Mouse (Mus musculus) cerebellum, adult 2 months (tissue): ENCODE data around the gene Clk3. TPM values are rescaled to one million over a fixed set of nuclear protein-coding genes. Genes with fewer than 3 reads are reported as not detected.

Experiments used
- DNase-seq, 2 experiments: peaks; one replicate each; pipeline ENCODE4 v3.0.0; 2021
- H3K27ac ChIP-seq: fragments of 200-500 bp; 2 replicates; pipeline ENCODE4 v1.5.1; 2012; ENCODE audit warnings: low read length, control low read depth, inconsistent platforms; ENCODE audit not compliant: insufficient read depth
- H3K27me3 ChIP-seq: fragments of 200-500 bp; 2 replicates; pipeline ENCODE4 v1.6.1; 2012; ENCODE audit warnings: inconsistent platforms, mild to moderate bottlenecking, low read length, moderate library complexity; ENCODE audit not compliant: control insufficient read depth, insufficient read depth
- H3K4me1 ChIP-seq: fragments of 200-500 bp; 2 replicates; pipeline ENCODE4 v1.6.1; 2011; ENCODE audit warnings: low read length; ENCODE audit not compliant: control insufficient read depth, insufficient read depth
- H3K4me3 ChIP-seq: fragments of 200-500 bp; replicated peaks from 2 replicates; pipeline ENCODE3; 2011; ENCODE audit warnings: mild to moderate bottlenecking, low read depth, low read length, control low read depth; ENCODE audit not compliant: insufficient read depth
- CTCF ChIP-seq: fragments of 200-500 bp; IDR thresholded peaks from 2 replicates; pipeline ENCODE4 v1.5.1; 2011; ENCODE audit warnings: low read depth, mild to moderate bottlenecking, control low read depth, low read length, moderate library complexity, borderline replicate concordance; ENCODE audit not compliant: insufficient read depth
- POLR2A ChIP-seq: fragments of 200-500 bp; IDR thresholded peaks from 2 replicates; pipeline ENCODE4 v1.6.1; 2011; ENCODE audit warnings: low read length, control low read depth, borderline replicate concordance; ENCODE audit not compliant: insufficient read depth
- WGBS: fragments of 180-500 bp; shearing (Covaris S2); methylation state at CpG from one replicate; pipeline ENCODE4 v1.1.7; 2018; 5-methylcytosine and 5-hydroxymethylcytosine counted together
- polyA plus RNA-seq: library from polyadenylated mRNA; depleted of rRNA; stranded (reverse); fragments of >200 nt; gene quantifications from 2 replicates; pipeline ENCODE4 v1.2.3, GENCODE M21; 2012

Clk3 gene
- polyA plus RNA-seq, 1 experiment = 144 TPM

DNA sequence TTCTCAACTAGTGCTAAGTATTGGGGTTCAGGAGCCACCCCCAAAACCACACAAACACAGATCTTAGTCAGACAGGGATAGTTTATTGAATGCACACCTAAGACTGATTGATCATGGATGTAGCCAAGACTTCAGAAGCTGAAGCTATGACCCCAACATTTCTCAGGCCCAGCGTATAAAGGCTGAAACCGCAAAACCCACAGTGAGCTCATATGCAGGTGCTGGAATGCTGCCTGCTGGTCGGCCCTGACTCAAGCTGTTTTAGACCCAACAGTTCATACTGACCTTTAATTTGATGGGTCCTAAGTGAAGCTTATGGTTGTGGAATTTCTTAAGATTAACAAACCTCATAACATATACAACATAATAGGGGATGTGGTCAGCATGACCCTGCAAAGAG lies 17.0 kb upstream of the Clk3 start:
- 92% methylated on average over 3 of the region's 3 CpGs for WGBS
- Histone ChIP-seq H3K27ac (no peak overlapping the region), H3K4me3 (no peak overlapping the region), H3K4me1 (no peaks in the 10 kb centered on the region), H3K27me3 (no peaks in the 10 kb centered on the region)
- DNase-seq = no peak
- TF ChIP-seq POLR2A (no peak), CTCF (no peak)

DNA sequence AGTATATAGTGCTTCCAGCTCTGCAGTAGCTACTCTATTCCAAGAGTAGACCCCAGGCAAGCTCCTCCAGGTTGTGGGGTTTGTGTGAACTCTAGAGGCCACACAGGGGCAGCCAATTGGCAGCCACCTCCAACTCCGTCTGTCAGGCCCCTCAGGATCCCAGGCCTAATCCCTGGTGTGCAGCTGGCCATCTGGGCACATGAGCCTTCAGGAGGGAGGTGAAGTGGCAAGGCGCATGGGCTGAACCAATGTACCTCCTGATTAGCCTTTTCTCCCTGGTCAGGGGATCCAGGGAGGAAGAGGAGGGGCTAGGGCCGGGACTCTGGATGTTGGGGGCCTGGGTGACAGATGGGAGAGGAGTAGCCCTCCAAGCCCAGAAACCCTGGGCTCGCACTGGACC lies 10.1 kb upstream of the Clk3 start:
- WGBS = 22% methylated on average over 4 of the region's 4 CpGs
- no peak overlapping the region for H3K4me3 ChIP-seq
- TF ChIP-seq POLR2A = no peak
- TF ChIP-seq CTCF = no peak
- no peak for DNase-seq
- no peaks in the 10 kb centered on the region for H3K4me1 ChIP-seq
- H3K27ac ChIP-seq = no peak overlapping the region
- H3K27me3 ChIP-seq = no peaks in the 10 kb centered on the region

DNA sequence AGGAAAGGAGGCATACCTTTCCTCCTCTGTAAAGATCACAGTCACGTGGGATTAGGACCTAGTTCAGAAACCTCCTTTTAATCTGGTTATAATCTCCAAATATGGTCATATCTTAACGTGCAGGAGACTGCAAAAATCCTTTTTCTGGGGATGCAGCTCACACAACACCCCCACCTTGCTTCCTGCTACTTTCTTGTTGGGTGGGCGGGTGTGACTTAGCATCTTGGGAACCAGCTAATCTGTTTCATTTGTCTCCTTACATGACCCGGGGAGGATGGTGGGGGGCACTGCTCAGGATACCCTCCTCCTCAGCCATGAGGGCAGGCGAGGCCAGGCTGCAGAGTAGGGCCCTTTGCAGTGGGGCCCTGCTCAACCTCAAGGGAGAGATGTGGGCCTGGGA lies 9.4 kb upstream of the Clk3 start:
- WGBS = 72% methylated on average over 5 of the region's 5 CpGs

DNA sequence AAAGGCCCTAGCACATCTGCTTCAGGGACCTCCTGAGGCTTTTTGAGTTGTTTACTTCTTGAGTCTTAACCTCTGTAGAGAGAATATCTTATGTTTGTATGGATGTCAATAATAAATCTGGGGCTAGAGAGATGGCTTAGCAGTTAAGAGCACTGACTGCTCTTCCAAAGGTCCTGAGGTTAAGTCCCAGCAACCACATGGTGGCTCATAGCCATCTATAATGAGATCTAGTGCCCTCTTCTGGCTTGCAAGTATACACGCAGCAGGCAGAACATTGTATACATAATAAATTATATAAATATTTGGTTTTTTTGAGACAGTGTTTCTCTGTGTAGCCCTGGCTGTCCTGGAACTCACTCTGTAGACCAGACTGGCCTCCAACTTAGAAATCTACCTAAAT lies 8.5 kb upstream of the Clk3 start:
- no peak for DNase-seq
- Histone ChIP-seq H3K4me3 (no peak overlapping the region), H3K4me1 (no peaks in the 10 kb centered on the region), H3K27ac (no peak overlapping the region), H3K27me3 (no peaks in the 10 kb centered on the region)
- TF ChIP-seq CTCF (no peak), POLR2A (no peak)
- 18% methylated on average over 1 of the region's 1 CpGs for WGBS

More for the DNA sequence above, 9.4 kb upstream of the Clk3 start:
- H3K27ac ChIP-seq = no peak overlapping the region
- TF ChIP-seq POLR2A (no peak), CTCF (no peak)
- H3K27me3 ChIP-seq = no peaks in the 10 kb centered on the region
- no peak overlapping the region for H3K4me3 ChIP-seq
- no peaks in the 10 kb centered on the region for H3K4me1 ChIP-seq
- no peak for DNase-seq

DNA sequence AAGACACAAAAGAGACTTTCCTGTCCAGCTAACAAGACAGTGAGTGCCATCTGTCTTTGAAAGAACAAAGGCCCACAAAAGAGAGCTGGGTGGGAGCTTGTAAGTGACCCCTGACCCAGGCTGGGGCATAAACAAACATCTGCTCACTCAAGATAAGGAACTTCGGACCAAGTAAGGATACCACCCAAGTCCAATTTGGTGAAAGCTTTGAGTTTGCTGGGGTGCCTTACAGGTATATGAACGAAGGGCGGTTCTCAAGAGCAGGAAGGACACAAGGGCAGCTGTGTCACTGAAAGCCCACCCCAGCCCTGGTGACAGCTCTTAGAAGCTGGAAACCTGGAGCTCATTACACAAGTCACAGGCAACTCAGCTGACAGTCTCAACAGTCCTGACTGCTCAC lies 8.1 kb upstream of the Clk3 start:
- no peak for DNase-seq
- WGBS = 86% methylated on average over 3 of the region's 3 CpGs
- Histone ChIP-seq H3K4me3 (no peak overlapping the region), H3K4me1 (no peaks in the 10 kb centered on the region), H3K27me3 (no peaks in the 10 kb centered on the region), H3K27ac (no peak overlapping the region)
- no peak for TF ChIP-seq POLR2A
- TF ChIP-seq CTCF = no peak

DNA sequence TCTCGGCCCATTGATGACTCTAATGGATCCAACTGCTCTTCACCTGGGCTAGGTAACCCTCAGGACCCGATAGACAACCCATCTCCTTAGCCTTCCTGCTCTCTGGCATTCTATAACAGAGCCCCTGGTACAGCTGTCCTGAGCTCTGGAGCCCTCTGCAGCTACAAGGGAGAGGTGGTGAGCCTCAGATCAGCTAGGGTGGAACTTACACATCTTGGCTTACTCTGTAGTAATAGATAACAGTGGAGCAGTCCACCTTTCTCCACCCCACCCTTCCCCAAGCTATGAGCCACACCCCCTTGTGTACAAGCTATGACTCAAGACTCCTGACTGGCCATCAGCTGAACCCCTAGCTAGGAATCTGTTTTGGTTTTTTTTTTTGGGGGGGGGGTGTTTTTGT lies 5.2 kb upstream of the Clk3 start:
- no peaks in the 10 kb centered on the region for H3K27me3 ChIP-seq
- H3K27ac ChIP-seq = no peak overlapping the region
- TF ChIP-seq CTCF (no peak), POLR2A (no peak)
- H3K4me3 ChIP-seq = no peak overlapping the region
- no peak for DNase-seq
- 87% methylated on average over 2 of the region's 2 CpGs for WGBS
- H3K4me1 ChIP-seq = no peaks in the 10 kb centered on the region

DNA sequence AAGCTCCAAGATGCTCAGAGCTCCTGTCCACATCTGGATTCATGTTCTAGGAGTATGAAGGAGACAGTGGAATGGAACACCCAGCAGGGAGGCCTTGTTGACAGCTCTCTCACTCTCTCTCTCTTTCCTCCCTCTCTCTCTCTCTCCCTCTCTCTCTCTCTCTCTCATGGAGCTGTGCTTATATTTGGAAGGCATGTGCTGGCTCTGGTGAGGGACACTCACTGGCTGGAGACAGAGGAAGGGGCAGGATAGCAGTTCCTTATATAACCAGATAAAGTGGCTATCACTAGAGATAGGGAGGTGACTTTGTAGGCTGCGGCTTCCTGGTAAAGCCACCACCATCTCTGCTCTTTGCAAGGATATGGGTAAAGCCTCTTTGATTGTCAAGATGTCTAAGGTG lies 4.6 kb upstream of the Clk3 start:
- H3K4me3 ChIP-seq = no peak overlapping the region
- no peaks in the 10 kb centered on the region for H3K27me3 ChIP-seq
- TF ChIP-seq CTCF (no peak), POLR2A (no peak)
- no peak overlapping the region for H3K27ac ChIP-seq
- H3K4me1 ChIP-seq = no peaks in the 10 kb centered on the region
- DNase-seq = no peak
- 98% methylated on average over 1 of the region's 1 CpGs for WGBS

DNA sequence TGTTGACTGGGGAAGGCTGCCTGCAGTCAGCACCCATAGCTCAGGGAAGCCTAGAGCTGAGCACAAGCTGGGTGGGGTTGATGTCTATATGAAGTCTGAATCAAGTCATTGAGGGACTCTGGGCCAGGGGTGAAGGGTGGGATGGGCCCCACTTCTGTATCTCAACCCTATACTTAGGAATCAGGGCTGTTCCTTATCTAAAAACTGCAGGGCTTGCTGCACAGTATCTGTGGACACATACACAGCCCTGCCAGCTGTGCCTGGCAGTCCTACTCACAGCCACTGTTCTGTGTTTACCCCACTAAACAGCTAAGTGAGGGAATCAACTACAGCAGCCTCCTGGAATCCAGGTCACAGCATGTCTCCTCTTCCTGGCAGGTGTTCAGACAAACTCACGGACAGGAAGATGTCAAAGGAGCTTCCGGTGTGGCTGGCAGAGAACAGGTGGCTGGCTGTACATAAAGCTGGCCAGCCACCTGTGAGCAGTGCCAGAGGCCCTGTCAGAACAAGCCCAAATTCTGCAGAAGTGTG lies 3.9 kb upstream of the Clk3 start:
- TF ChIP-seq CTCF (no peak), POLR2A (no peak)
- WGBS = 12% methylated on average over 2 of the region's 2 CpGs
- DNase-seq = no peak
- H3K27ac ChIP-seq = no peak overlapping the region
- H3K4me1 ChIP-seq = no peaks in the 10 kb centered on the region
- no peak overlapping the region for H3K4me3 ChIP-seq
- no peaks in the 10 kb centered on the region for H3K27me3 ChIP-seq
